Mouse (Mus musculus): Measurements from ENCODE around the gene Cnpy1. TPM values are rescaled to one million over a fixed set of nuclear protein-coding genes. Genes with fewer than 3 reads are reported as not detected.

Gene Cnpy1
- total and polyA plus RNA-seq, 3 experiments: not detected

GRCm38 (mm10) chr5:28206448-28206847 is 39.2 kb downstream of the Cnpy1 start:
- no peaks in the 10 kb centered on the region for H3K79me2 ChIP-seq (ENCODE audit: control insufficient read depth, insufficient read depth, low read length, poor library complexity)
- H3K4me3 ChIP-seq (ENCODE audit: control insufficient read depth in 1 of 2, insufficient read depth in 1 of 2, low read depth in 2 of 2, low read length in 2 of 2): no peak overlapping the region
- H3K9me3 ChIP-seq (replicated peaks; ENCODE audit: insufficient read depth, low read length): no peaks in the 10 kb centered on the region
- H3K36me3 ChIP-seq (ENCODE audit: control insufficient read depth in 1 of 2, insufficient read depth in 2 of 2, low read length in 2 of 2): no peaks in the 10 kb centered on the region
- H3K9ac ChIP-seq (ENCODE audit: control insufficient read depth, low read depth, low read length, poor library complexity, severe bottlenecking): no peak overlapping the region
- no peak for TF ChIP-seq CHD2 (IDR thresholded peaks at IDR 0.05; ENCODE audit: low read length)
- no peak for TF ChIP-seq MAFK (IDR thresholded peaks at IDR 0.05; ENCODE audit: borderline replicate concordance, low read depth, low read length)
- TF ChIP-seq USF2 (IDR thresholded peaks at IDR 0.05; ENCODE audit: borderline replicate concordance in 1 of 2, insufficient read depth in 1 of 2, low read depth in 1 of 2, low read length in 2 of 2): no peak
- TF ChIP-seq SIN3A (IDR thresholded peaks at IDR 0.05; ENCODE audit: low read length): no peak
- no peak for TF ChIP-seq MYB (IDR thresholded peaks at IDR 0.05; ENCODE audit: low read depth, low read length)
- TF ChIP-seq POLR2A (IDR thresholded peaks at IDR 0.05; ENCODE audit: control insufficient read depth in 1 of 2, insufficient read depth in 1 of 2, low read depth in 1 of 2, low read length in 2 of 2, poor library complexity in 1 of 2): no peak
- no peak for TF ChIP-seq BHLHE40 (IDR thresholded peaks at IDR 0.05; ENCODE audit: borderline replicate concordance, low read depth, low read length)
- no peak for TF ChIP-seq MYC (IDR thresholded peaks at IDR 0.05; ENCODE audit: low read depth, low read length)
- no peak for TF ChIP-seq MEF2A (IDR thresholded peaks at IDR 0.05; ENCODE audit: extremely low read depth, insufficient replicate concordance, low read depth, low read length, poor library complexity, severe bottlenecking)
- no peak for TF ChIP-seq ZC3H11A (IDR thresholded peaks at IDR 0.05; ENCODE audit: low read depth, low read length)
- TF ChIP-seq ZMIZ1 (IDR thresholded peaks at IDR 0.05; ENCODE audit: low read depth, low read length): no peak
- no peak for TF ChIP-seq GABPA (IDR thresholded peaks at IDR 0.05; ENCODE audit: low read depth, low read length)
- no peak for TF ChIP-seq ETS1 (IDR thresholded peaks at IDR 0.05; ENCODE audit: low read depth, low read length)
- TF ChIP-seq CHD1 (IDR thresholded peaks at IDR 0.05; ENCODE audit: low read depth, low read length): no peak
- TF ChIP-seq CTCF (IDR thresholded peaks at IDR 0.05 in 2 of 3, conservative IDR thresholded peaks at IDR 0.05 in 1 of 3; ENCODE audit: control insufficient read depth in 1 of 3, insufficient read depth in 1 of 3, low read depth in 2 of 3, low read length in 3 of 3, poor library complexity in 1 of 3, severe bottlenecking in 1 of 3): no peak
- no peak for TF ChIP-seq ELF1 (IDR thresholded peaks at IDR 0.05; ENCODE audit: low read depth, low read length)
- no peak for TF ChIP-seq ZKSCAN1 (IDR thresholded peaks at IDR 0.05; ENCODE audit: low read depth, low read length)
- TF ChIP-seq TCF12 (IDR thresholded peaks at IDR 0.05; ENCODE audit: low read depth, low read length): no peak
- no peak for TF ChIP-seq ZNF384 (IDR thresholded peaks at IDR 0.05; ENCODE audit: low read depth, low read length)
- no peaks in the 10 kb centered on the region for H3K27me3 ChIP-seq (ENCODE audit: control insufficient read depth in 1 of 2, insufficient read depth in 2 of 2, low read length in 2 of 2)
- H3K4me1 ChIP-seq (ENCODE audit: control insufficient read depth in 1 of 2, insufficient read depth in 2 of 2, low read length in 2 of 2): no peaks in the 10 kb centered on the region
- DNase-seq (ENCODE audit: low read depth, low spot score): no peak
- H3K27ac ChIP-seq (ENCODE audit: control insufficient read depth, low read depth, low read length): no peak overlapping the region

- H3K27me3 ChIP-seq (ENCODE audit: control insufficient read depth in 1 of 2, insufficient read depth in 2 of 2, low read length in 2 of 2): no peaks in the 10 kb centered on the region
- H3K36me3 ChIP-seq (ENCODE audit: control insufficient read depth in 1 of 2, insufficient read depth in 2 of 2, low read length in 2 of 2): no peaks in the 10 kb centered on the region
- no peak overlapping the region for H3K9ac ChIP-seq (ENCODE audit: control insufficient read depth, low read depth, low read length, poor library complexity, severe bottlenecking)
- H3K9me3 ChIP-seq (replicated peaks; ENCODE audit: insufficient read depth, low read length): no peaks in the 10 kb centered on the region
- no peaks in the 10 kb centered on the region for H3K4me1 ChIP-seq (ENCODE audit: control insufficient read depth in 1 of 2, insufficient read depth in 2 of 2, low read length in 2 of 2)
- no peak overlapping the region for H3K27ac ChIP-seq (ENCODE audit: control insufficient read depth, low read depth, low read length)
- H3K79me2 ChIP-seq (ENCODE audit: control insufficient read depth, insufficient read depth, low read length, poor library complexity): no peaks in the 10 kb centered on the region
- no peak for TF ChIP-seq JUND (IDR thresholded peaks at IDR 0.05; ENCODE audit: low read depth, low read length)
- TF ChIP-seq ZNF384 (IDR thresholded peaks at IDR 0.05; ENCODE audit: low read depth, low read length): no peak
- DNase-seq (ENCODE audit: low read depth, low spot score): no peak
- H3K4me3 ChIP-seq (ENCODE audit: control insufficient read depth in 1 of 2, insufficient read depth in 1 of 2, low read depth in 2 of 2, low read length in 2 of 2): no peak overlapping the region
These were observed 40.9 kb downstream of the Cnpy1 start for GRCm38 (mm10) chr5:28204678-28205077.
